Mouse (Mus musculus): ENCODE measurements around the gene Usp33.
"Not testable (repeated sequence)": the region's sequence is repeated elsewhere in the genome, so short reads cannot be mapped to it uniquely, and the experiment has no call there.

Gene Usp33

GRCm38 (mm10) chr3:152345732-152346632 is at the start of gene Usp33:
Gene Usp33 (plus strand): TSS chr3:152346478.
- DNase-seq (ENCODE audit: low spot score in 2 of 2): peak; percentile 83 to 93

GRCm38 (mm10) chr3:152300376-152301337 is 45.6 kb upstream of the Usp33 start:
- DNase-seq (ENCODE audit: low spot score in 2 of 2): no peak

GRCm38 (mm10) chr3:152302991-152303390 is 43.3 kb upstream of the Usp33 start:
- no peak for DNase-seq (ENCODE audit: low spot score in 2 of 2)

- DNase-seq (ENCODE audit: low spot score in 2 of 2): peak in 1 of 2 experiments; percentile 12
Observed at GRCm38 (mm10) chr3:152304093-152304815, 42.0 kb upstream of the Usp33 start.

- no peak for DNase-seq (ENCODE audit: low spot score in 2 of 2)
Observed at GRCm38 (mm10) chr3:152305080-152305479, 41.2 kb upstream of the Usp33 start.

- no peak for DNase-seq (ENCODE audit: low spot score in 2 of 2)
Observed at GRCm38 (mm10) chr3:152305971-152306370, 40.3 kb upstream of the Usp33 start.

GRCm38 (mm10) chr3:152308485-152309249 is 37.6 kb upstream of the Usp33 start:
- DNase-seq (ENCODE audit: low spot score in 2 of 2): no peak

GRCm38 (mm10) chr3:152309250-152309645 is 37.0 kb upstream of the Usp33 start:
- DNase-seq (ENCODE audit: low spot score in 2 of 2): no peak

DNA sequence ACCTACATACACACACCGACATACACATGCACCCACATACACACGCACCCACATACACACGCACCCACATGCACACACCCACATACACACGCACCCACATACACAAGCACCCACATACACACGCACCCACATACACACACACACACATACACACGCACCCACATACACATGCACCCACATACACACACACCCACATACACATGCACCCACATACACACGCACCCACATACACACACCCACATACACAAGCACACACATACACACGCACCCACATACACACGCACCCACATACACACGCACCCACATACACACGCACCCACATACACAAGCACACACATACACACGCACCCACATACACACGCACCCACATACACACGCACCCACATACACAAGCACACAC is 31.6 kb upstream of the Usp33 start:
- DNase-seq (ENCODE audit: low spot score in 2 of 2): not testable (repeated sequence)

DNA sequence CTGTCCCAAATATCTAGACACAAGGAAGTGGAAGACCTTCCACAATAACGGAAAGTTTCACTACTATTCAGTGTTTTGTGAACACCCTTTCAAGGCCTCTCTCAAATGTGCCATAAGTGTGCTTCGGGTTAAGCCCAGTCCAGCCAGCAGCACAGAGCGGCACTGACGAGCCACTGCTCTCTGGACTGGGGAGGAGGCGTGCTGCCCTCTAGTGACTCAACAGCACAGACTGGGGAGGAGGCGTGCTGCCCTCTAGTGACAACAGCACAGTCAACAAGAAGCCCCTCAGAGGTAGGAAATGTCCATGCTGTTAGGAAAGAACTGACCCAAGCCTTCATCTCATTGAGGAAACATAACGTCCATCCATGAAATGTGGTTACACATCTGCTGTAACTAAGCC is 30.7 kb upstream of the Usp33 start:
- peak in 1 of 2 experiments; percentile 55 for DNase-seq (ENCODE audit: low spot score in 2 of 2)

- DNase-seq (ENCODE audit: low spot score in 2 of 2): not testable (repeated sequence)
Observed at GRCm38 (mm10) chr3:152316447-152317173, 29.7 kb upstream of the Usp33 start.

GRCm38 (mm10) chr3:152320972-152321645 is 25.2 kb upstream of the Usp33 start:
- DNase-seq (ENCODE audit: low spot score in 2 of 2): no peak

DNA sequence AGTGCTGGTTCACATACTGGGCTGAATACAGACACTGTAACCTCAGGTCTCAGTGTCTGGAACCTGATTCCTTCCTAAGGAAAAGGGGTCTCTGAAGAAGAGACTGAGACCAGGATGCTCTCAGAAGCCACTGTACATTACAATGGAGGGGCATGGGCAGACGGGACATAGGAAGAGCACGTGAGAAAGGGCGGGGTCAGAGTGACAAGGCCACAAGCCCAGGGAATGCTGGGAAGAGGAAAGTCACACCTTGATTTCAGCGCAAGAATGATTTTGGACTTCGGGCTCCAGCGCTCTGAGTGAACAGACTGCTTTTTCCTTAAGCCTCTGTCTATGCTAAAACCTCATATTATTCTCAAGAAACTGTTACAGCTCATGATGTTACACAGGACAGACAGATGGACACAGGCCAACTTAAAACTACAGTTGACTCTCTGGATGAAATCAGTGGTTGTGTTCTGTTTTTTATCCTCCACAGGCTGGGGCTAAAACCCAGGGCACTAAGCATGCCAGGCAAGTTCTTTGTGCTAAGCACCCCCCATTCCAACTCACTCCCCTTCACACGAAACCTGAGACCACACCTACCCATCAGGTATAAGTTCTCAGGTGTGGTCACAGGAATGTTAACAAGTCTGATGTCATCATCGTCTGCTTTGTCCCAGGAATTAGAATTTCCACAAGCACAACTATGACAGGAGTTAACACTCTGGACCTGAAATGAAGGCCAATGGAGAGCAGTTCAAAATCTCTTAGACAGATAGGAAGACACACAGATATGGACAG is 24.3 kb upstream of the Usp33 start:
- DNase-seq (ENCODE audit: low spot score in 2 of 2): no peak

DNA sequence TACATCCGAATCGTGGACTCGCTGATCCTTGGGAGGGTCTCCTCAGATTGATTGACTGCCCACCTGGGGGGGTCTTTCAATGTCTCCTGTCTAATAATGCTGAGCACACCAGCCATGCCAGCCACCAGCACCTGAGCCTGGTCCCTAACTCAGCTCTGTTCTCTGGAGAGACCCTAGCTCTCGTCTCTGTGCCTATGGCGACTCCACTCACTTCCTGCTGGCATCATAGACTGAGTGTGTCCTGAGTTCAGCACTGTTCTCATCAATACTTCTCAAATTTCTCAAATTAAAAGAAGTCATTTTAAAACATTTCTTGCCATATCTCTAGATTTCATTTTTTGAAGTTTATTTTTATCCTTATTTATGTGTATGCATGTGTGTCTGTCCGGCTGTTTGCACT is 14.2 kb upstream of the Usp33 start:
- DNase-seq (ENCODE audit: low spot score in 2 of 2): no peak

DNA sequence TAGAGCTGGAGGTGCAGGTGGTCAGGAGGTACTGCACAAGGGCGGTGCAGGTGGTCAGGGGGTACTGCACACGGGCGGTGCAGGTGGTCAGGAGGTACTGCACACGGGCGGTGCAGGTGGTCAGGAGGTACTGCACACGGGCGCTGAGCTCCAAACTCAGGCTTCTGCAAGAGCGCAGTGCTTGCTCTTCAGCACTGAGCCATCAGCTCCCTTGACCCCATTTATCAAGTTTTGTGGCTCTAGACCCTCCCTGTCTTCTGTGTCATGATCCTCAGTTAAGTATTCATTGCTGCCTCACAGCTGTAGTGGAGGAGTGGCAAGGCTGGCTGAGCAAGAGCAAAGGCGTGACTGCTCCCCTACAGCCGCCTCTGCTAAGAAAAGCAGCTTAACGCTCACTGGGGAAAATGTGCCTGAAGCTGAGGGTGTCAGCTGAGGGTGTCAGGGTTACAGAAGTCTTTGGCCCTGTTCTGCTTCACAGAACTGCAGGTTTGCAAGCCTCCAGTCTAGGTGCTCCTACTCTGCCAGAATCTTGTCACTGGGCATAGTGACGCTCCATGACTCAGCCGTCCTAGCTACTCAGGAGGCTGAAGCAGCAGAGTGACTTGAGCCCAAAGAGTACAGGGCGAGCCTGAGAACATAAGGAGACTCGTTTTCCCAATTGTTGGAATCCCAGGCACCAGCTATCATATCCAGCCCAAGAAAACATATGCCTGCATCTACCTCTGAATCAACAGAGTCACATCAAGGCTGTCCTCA is 13.6 kb upstream of the Usp33 start:
- no peak for DNase-seq (ENCODE audit: low spot score in 2 of 2)

DNA sequence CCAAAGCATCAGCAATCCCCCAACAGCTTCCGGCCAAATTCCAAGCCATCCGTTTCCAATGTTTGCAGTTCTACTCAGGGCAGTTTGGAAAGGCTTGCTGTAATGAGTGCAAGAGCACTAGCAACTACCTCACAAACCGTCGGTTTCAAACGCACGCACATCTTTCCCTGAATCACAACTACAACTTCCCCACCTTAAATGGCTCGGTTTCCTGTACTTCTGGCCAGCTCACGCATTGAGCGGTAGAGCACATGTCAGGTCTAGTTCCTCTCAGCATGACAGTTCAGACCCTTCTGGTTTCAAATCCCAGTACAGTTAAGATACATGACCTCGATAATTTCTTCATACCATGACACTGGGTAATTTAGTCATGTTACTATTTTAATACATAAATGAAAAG is 12.6 kb upstream of the Usp33 start:
- DNase-seq (ENCODE audit: low spot score in 2 of 2): no peak

- no peak for DNase-seq (ENCODE audit: low spot score in 2 of 2)
Observed at GRCm38 (mm10) chr3:152336085-152336484, 10.2 kb upstream of the Usp33 start.
